Mouse (Mus musculus) testis, postnatal 10 days (tissue): ENCODE data around the gene Gm13420.
"Not testable (repeated sequence)": the region's sequence is repeated elsewhere in the genome, so short reads cannot be mapped to it uniquely, and the experiment has no call there.

Experiments used
- DNase-seq: peaks from one replicate; pipeline ENCODE4 v3.0.0; 2021; ENCODE audit warnings: low spot score

The Gm13420 gene

DNA sequence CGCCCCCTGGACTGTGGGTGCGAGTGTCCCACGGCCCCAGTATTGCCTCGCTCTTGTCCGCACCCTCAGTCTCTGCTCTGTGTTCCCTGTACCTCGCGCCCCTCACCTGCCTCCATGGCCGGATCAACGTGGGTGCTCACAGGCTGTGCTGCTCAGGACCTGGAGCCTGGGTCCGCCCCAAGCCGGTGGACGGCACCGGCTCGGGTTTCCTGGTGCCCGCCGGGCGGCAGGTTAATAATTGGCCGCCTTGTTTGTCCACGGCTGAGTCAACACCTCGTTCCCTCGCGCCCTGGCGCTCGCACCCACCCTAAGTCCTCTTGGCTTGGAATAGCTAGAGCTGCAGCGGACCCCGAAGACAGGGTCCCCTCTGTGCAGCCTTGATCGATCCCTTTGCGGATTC lies at the start of gene Gm13420:
Gene Gm13420 (minus strand): TSS at position 189 of the 400 bp plus-strand sequence.
- no peak for DNase-seq

DNA sequence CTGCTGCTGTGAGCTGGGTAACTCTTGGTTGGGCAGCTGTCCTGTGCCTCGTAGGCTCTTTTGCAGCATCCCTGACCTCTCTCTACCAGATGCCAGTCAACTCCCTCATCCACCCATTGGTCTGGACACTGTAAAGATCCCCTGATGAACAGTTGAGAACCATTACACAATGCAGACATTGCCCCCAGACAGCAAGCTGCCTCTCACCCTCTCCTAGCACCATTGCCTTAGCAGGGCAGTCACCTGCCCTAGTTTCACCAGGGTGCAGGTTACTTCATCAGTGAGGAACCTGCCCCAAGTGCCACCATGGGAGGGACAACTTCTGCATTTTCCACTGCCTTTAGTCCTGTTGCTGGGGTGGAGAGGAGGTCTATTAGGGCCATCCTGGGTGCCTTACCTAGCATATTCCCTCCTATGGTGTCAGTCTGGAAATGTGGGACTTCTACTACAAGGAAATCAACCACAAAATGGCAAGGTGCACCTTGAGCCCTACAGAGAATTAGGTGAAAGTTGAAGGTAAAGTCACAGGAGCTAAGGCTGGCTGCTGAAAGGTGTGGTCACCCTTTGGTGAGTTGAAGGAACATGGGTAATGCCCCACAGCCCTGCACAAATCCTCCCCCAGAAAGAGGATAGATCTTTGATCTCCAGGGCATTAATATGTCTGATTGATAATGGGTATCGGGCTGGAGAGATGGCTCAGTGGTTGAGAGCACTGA lies 41.4 kb upstream of the Gm13420 start:
- DNase-seq, result no peak

DNA sequence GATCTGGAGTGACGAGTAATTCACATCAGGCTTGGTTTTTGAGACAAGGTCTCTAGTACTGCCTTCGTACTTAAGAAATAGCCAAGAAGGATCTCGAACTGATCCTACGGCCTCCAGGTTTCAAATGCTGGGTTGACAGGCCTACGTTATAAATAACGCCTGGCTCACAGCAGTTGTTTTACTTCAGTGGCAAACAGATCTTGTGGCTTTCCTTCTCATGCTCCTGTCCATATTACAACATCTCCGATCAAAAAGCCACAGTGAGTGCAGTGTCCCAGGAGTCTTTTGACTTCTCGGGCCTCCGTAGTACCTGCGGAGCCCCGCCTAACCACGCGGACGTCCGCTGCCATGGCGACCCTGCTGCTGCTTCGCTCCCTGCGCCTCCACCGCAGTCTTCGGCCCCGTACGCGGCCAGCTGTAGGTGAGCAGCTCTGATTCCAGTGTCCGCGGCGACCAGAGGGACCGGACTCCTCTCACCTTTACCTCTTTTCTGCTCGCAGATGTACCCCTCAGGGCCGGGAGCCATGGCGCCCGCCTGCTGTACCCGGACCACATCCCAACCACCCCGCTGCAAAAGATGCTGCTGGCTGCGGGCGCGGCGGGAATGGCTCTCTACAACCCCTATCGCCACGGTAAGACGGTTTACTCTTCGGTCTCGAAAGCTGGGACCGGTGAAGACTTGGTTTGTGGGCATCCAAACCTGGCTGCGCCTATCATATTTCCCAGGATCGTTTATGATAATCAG lies 36.6 kb upstream of the Gm13420 start, which contains the start of gene Trub2:
Gene Trub2 (minus strand): TSS at position 566 of the 745 bp plus-strand sequence.
- peak; percentile 86 for DNase-seq

DNA sequence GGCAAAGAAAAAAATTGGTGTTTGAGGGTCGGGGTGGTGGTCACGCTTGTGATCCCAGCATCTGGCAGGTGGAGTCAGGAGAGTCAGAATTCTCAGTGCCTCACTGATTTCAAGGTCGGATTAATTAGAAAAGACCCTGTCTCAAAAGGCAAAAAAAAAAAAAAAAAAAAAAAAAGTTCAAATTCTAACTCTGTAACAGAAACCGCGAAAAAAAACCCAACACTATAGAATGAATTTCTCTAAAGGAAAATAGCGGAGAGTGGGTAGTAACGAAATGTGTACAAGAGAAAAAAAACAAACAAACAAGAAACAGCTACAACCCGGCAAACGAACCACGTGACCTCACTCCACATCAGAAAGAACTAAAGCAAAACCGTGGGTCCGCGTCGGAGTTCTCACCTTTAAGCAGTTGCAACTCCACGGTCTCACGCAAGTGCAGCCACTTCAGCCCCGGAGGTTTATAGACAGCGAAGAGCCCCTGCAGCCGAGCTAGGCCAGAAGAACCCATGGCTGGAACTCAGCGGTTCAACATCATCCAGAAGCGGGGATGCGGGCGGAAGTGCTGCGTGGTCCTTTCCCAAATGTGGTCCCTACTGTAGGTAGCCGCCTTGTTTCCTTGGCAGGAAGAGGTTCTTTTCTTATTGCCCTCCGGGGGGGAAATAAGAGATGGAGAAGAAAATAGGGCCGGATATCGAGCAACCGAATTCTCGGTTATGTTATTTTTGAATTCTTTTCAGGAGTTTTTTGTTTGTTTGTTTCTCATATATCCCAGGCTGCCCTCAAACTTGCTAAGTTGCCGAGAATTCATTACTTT lies 35.8 kb upstream of the Gm13420 start, which contains the start of gene Coq4:
Gene Coq4 (plus strand): TSS at position 390 of the 814 bp plus-strand sequence.
- peak; percentile 82 for DNase-seq

- no peak for DNase-seq
These were observed 32.8 kb upstream of the Gm13420 start for GRCm38 (mm10) chr2:29784290-29784689.

DNA sequence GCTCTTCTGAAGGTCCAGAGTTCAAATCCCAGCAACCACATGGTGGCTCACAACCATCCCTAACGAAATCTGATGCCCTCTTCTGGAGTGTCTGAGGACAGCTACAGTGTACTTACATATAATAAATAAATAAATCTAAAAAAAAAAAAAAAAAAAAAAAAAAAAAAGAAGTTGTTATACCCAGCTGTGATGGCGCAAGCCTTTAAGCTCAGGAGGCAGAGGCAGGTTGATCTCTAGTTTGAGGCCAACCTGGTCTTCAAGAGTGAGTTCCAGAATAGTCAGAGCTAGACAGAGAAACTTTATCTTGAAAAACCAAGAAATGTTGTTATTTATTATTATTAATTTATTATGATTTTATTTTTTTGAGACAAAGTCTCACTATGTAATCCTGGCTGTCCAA lies 29.8 kb upstream of the Gm13420 start:
- not testable (repeated sequence) for DNase-seq

DNA sequence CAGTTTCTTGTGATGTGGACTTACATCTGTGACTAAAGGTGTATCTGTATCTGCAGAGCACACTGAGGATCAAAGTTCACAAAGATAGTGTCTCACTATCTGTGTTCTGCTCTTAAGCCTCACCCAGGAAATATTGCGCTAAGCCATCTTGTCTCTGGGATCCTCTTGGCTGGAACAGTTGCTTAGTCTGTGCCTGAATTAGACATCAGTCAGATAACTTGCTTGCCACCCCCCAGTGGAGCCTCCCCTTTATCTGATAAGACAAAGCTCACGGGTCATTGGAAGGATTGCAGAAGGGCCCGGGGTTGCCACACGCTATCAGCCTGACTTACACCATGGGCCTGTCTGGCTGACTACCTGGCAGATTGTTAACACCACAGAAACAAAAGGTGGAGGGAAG lies 21.8 kb upstream of the Gm13420 start:
- DNase-seq, result no peak

- no peak for DNase-seq
These were observed 20.4 kb upstream of the Gm13420 start for GRCm38 (mm10) chr2:29771611-29772461.

GRCm38 (mm10) chr2:29770162-29770561 lies 18.7 kb upstream of the Gm13420 start:
- DNase-seq, result no peak

DNA sequence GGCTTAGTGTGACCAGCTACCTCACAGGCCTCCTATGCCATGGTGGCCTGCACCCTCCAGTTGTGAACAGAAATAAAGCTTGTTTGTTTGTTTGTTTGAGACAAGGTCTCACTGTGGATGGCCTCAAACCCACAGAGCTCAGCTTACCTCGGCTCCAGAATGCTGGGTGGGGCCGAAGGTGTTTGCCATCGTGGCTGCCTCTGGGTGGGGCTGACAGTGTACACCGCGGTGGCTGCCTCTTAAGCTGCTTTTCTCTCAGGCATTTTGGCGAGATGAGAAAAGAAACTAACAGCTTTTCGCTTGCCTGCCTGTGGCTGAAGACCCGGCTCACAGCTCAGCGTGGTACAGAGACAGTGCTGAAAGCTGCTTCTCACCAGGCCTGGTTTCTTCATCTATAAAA lies 17.4 kb upstream of the Gm13420 start:
- DNase-seq, result no peak

- DNase-seq, result no peak
These were observed 16.7 kb upstream of the Gm13420 start for GRCm38 (mm10) chr2:29767976-29768709.

DNA sequence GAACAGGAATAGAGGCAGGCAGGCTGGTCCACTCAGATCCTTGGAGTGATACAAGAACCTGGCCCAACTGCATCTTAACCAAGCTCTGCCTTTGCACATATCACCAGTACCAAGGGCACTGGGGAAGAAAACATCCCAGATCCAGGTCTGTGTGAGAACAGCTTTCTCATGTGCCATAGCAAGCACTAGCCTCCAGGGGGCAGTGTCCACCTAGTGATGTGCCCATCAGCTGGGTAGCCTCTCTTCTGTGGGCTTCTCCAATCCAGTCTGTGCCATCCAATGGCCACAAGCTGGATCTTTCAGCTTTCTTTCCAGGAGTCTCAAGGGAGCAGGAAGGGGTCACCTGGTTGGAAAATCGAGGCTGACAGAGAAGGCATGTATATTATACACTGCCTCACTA lies 13.3 kb upstream of the Gm13420 start:
- DNase-seq, result peak; percentile 81

DNA sequence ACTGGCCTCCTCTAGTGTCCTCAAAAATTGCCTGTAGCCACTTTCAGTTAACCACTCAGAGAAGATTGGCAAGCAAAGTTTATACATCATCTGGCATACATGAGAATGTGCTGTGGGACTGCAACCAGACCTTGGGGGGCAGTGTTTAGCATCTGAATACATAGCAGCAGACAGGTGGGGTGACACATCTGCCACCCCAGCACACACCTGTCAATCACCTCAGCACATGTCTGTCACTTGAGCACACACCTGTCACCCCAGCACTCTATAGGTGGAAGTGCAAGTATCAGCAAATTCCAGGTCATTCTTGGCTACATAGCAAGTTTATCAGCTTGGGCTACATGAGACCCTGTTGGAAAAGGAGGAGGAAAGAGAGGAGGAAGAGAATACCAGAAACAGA lies 4.2 kb upstream of the Gm13420 start:
- no peak for DNase-seq

DNA sequence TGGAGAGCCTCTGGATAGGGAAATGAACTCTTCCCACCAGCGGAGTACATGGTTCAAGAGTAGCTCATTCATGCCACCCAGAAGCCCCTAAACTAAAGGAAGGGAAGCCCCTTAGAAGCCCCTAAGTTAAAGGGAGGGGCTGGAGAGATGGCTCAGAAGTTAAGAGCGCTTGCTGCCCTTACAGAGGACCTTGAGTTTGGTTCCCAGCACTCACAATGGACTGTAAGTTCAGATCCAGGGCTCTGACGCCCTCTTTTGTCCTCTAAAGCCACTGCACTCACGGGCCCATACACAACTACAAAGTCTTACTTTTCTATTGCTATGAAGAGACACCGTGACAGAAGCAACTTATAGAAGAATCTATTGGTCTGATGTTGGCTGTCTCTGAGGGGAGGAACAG lies 912 bp upstream of the Gm13420 start:
- no peak for DNase-seq

- DNase-seq, result no peak
These were observed 3.0 kb downstream of the Gm13420 start for GRCm38 (mm10) chr2:29748499-29748898.

DNA sequence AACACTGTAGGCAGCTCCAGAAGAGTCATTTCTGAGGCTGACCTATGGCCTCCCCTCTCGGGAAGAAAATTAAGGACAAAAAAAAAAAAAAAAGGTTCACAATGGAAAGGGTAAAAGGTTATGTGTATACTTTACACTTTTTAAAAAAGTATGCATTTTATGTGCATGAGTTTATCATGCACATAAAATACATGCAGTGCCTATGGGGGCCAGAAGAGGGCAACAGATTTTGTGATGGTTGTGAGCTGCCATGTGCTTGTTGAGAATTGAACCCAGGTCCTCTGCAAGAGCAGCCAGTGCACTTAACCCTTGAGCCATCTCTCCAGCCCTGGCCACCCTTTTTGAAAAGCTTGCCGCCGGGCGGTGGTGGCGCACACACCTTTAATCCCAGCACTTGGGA lies 3.6 kb downstream of the Gm13420 start:
- DNase-seq, result no peak

- DNase-seq, result no peak
These were observed 4.2 kb downstream of the Gm13420 start for GRCm38 (mm10) chr2:29747188-29747782.

DNA sequence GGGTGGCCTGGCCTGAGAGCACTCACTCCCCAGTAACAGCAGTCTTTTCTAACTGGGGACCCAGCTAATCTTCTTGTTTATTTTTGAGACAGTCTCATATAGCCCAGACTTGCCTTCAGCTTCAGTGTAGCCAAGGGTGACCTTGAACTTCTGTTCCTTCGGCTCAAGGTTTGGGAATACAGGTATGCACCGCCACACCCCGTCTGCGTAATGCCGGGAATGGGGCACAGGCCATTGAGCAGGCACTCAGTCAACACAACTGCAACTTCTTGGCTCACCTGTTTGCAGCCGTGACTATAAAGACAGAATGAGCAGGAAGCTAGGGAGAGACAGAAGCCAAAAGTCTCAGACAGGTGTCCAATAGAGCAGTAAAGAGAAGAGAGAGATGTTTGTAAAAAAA lies 7.2 kb downstream of the Gm13420 start:
- DNase-seq, result no peak

DNA sequence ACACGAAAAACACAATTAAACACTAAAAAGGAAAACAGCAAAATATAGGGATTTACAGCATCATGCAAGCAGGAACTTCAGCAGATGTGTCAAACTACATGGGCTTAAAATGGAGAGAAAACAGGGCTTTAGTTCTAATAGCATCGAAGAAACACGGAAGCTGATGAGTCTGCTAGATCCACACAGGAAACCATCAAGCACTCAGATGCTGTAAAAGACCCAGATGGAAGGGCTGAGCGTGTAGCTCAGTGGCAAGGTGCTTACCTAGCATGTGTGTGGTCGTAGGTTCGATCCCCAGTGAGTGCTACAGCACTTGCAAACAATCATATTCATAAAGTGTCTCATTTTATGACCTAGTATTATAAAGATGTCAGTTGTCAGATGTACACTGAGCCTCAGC lies 10.3 kb downstream of the Gm13420 start:
- no peak for DNase-seq

- no peak for DNase-seq
These were observed 12.1 kb downstream of the Gm13420 start for GRCm38 (mm10) chr2:29739368-29739767.
